Mouse (Mus musculus) adrenal gland, postnatal 4 days (tissue): ENCODE data around the gene Fam222b. TPM values are rescaled to one million over a fixed set of nuclear protein-coding genes. Genes with fewer than 3 reads are reported as not detected.
A peak's percentile ranks its signal among the peaks of the same experiment; 100 is the strongest.

Source experiments
- DNase-seq, 2 experiments: peaks; one replicate each; pipeline ENCODE4 v3.0.0; 2021 to 2022; ENCODE audit warnings: low spot score in 2 of 2, mixed read lengths in 2 of 2
- total RNA-seq, 2 experiments: library from RNA; stranded (reverse); gene quantifications; 2 replicates each; pipeline ENCODE4 v1.2.3; 2021

Fam222b gene
- total RNA-seq, 2 experiments from 2014 or later: 20.3 to 22.1 TPM

DNA sequence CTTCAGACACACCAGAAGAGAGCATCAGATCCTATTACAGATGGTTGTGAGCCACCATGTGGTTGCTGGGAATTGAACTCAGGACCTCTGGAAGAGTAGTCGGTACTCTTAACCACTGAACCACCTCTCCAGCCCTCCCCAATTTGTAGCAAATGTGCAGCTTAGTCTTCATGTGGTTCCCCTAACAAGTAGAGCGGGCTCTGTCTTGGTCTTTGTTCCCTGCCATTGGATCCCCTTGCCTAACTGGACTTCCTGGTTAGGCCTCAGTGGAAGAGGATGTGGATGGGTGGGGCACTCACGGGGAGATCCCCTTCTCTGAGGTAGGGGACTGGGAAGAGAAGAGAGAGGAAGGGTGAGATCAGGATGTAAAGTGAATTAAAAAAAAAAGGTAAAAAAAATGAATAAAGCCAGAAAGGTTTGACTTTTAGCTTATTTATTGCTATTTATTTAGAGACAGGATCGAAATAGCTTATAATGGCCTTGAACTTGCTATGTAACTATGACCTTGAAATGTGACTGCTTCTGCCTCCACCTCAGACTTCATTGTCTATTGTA, 7.5 kb upstream of the Fam222b start:
- no peak for DNase-seq

DNA sequence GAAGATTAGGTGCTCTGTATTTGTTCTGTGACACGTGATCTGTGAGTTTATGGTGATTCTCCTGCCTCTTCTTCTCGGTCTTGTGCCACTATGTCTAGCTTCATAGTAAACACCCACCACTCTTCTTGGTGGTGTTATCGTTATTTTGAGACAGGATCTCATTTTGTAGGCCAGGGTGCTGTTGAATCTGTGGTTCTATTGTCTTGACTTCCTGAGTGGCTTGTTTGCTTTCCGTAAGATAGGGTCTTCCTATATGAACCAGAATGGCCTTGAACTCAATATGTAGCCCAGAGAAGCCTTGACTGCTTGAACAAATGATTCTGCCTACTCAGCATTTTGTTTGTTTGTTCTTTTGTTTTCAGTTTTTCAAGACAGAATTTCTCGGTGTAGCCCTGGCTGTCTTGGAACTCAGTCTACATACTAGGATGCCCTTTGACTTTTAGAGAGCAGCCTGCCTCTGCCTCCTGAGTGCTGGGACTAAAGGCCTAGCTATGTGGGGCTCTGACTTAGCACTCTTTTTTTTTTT, 6.6 kb upstream of the Fam222b start:
- DNase-seq: no peak

DNA sequence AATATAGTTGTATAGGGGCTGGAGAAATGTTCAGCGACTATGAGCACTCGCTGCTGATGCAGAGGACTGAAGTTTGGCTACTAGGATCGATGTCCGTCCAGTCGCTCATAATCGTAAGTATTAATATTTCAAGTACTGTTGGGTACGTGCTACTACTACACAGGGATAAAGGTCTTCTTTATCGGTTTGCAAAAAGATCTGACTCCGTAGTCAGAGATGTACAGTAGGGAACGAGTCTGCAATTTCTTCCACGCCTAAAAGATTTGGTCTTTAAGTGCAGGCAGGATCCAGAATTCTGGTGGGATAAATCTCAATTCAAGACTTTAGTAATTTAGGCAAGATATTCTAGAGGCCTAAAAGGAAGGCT, 340 bp upstream of the Fam222b start:
- no peak for DNase-seq

DNA sequence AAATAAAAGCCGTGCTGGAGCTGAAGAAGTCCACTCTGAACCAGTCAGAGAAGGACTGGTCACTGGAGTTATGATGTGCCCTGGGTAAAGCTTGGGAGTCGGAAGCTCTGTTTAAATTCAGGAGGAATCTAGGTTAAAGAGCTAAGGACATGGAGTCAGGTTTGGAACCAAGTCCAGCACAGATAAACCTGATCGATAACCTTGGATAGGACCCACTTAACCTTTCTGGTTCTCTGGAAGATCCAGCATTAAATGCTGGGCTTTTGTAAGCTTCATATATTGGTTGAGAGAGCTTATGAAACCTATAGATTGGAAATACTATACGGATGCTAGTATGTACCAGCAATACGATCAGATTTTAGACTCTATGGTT, 670 bp downstream of the Fam222b start:
- DNase-seq: no peak

DNA sequence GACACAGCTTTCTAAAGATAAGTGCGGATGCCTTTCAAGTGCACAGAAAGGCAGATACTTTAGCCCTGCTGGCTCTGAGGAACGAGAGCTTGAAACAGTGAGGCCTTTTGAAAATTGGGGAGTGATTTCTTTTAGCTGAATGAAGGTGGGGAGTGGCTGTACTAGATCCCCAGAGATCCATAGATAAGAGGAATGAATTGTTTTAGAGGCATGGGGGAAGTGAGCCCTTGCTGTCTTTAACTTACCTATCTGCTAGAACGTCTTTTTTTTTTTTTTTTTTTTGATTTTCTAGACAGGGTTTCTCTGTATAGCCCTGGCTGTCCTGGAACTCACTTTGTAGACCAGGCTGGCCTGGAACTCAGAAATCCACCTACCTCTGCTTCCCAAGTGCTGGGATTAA, 2.6 kb downstream of the Fam222b start:
- no peak for DNase-seq

DNA sequence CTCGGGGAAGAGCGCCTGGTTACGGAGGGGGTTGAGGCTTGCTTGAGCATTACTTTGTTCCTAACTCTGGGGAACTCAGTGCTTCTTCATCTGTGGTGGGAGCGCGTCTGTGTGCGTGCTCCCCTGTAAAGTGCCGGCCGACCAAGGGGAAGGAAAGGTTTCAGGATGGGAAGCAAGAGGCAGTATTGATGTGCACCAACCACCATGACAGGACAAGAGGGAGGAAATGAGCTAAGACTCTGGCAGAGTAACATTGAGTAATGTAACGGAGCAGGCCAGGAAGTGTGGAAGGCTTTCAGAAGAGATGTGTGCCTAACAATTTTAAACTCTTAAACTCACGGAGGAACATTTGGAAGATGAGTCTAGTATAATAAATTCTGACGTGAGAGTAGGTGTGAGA, 6.3 kb downstream of the Fam222b start:
- no peak for DNase-seq

DNA sequence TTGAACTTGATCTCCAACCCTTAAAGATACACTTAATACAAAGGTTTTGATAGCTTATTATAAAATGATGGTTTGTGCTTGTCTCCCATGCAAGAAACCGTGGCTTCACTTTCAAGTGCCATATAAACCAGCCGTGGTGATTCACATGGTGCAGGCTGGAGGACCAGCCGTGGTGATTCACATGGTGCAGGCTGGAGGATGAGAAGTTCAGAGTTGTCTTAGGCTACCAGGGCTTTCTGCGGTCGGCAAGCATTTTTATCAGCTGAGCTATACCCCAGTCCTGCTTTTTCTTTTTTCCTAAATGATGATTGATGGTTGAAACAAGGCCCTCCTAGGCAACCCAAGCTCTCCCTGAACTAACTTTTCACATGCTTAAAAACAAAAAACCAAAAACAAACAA, 7.7 kb downstream of the Fam222b start:
- no peak for DNase-seq

DNA sequence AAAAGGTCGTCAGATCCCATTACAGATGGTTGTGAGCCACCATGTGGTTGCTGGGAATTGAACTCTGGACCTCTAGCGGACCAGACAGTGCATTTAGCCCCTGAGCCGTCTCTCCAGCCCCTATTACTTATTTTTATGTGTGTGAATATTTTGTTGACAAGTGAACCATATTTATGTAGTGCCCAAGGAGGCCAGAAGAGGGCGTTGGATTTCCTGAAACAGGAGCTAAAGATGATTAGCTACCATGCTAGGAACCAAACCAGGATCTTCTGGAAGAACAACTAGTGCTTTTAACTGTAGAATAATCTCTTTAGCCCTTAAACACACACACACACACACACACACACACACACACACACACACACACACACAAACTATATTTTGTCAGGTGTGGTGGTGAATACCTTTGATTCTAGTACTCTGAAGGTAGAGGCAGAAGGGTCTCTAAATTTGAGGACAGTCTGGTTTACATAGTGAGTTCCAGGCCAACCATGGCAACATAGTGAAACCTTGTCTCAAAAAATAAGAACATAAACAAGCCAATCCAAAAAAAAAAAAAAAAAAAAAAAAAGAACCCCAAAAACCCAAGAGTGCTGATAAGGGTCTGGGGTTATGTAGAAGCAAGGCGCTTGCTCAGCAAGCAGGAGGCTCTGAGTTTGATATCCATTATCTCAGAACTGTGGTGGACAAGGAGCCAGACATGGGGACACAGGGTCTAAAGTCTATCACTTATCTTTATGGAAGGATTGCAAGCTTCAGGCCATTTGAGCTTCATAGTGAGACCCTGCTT, 8.7 kb downstream of the Fam222b start:
- DNase-seq: no peak

DNA sequence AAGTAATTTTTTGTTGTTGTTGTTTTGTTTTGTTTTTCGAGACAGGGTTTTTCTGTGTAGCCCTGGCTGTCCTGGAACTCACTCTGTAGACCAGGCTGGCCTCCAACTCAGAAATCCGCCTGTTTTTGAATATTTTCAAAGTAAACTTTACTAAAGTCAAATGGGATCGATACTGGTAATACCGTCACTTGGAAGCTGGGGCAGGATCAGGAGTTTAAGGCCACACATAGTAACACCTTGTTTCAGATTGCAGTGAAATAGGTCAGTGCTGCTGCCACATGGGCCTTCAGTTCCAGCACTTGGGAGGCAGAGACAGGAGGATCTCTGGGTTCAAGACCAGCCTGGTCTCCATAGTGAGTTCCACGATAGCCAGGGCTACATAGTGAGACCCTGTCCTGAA, 10.0 kb downstream of the Fam222b start:
- DNase-seq: no peak

DNA sequence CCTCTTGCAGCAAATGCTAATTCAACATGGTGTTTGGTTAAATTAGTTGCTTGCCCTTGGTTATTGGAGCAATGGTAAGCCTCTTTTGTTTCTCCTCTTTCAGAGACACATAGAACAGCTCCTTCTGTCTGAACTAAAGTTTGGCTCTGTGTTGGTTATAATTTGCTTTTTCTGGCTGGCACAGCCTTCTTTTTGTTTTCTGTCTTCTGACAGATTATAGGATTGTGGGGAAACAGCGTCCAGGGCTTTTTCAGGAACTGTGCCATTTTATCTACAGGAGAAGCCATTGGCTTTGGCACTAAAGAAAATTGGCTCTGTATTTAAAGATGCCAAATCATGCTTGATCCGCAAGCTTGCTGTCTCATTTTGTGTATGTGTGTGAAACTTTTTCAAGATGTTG, 19.2 kb downstream of the Fam222b start:
- DNase-seq: no peak

DNA sequence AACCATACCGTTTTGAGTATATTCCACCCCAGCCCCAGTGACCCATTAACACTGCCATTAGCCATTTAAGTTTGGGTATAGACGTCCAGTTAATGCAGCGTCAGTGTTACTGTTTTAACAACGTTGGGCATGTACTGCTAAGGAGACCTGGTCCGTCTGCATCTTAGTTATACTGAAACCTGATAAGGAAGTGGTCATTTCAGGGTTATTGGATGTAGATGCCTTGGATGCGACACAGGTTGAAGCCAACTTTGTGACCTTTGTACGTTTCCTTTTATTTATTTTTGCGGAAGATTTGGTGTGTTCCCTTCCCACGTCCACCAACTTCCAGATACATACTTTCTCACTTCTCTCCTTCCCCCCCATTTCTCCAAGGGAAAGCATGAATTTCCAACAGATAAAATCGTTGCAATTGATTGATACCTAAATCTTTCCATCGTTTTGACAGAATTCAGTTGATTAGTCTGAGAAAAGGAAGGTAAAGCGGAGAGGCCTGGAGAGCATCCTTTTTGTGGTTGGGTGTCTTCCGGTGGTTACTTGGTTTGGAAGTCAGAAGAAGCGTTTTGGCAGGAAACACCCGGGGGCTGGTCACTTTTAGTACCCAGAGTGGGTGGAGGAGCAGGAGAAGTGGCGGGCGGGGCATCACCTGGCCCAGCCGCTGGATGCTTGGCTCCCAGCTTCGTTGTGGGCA, 20.4 kb downstream of the Fam222b start:
- DNase-seq: no peak

DNA sequence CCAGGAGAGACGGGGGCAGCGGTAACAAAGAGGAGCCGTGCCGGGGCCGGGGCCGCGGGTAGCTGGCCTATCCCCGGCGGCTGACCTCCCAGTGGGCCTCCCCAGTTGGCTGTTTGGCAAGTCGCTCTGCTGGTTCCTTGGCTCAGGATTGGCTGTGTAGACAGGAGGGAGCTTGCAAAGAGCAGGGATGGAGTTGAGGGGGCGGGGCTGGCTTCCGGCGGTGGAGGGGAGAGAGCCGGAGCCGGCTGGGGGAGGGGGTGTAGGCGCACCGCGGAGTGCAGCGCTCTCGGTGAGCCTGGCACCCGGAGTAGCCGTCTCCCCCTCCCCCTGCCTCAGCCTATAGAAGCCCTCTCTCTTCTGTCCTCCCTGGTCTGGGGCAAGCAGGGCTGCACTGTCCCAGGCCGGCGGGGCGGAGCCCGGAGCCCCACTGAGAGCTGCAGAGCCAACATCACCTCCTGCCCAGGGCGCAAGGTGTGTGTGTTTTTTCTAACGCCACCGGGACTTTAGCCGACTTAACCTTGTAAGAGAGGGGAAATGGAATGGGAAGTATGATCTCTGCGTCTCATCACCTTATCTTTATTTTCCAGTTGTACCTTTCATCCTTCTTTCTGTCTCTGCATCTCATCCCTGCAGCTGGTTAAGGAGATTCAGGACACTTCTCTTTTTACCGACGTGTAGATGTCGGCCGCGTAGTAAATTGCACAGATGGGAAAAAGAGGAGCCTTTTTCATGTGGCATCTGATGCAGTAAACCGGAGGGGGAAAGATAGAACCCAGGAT, 21.1 kb downstream of the Fam222b start:
- DNase-seq: peak; percentile 73 to 88

DNA sequence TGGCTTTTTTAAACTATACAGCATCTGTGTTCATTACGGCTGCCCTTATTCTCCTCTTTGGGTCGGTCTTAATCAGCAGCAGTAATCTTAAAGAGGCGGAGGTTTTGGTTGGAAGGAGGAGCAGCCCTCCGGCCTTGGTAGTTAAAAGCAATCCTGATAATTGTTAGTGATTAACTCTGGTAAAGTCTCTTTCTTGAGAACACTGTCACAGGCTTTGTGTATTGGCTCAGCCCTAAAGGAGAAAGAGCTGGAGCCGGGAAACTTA, 21.6 kb downstream of the Fam222b start:
- no peak for DNase-seq

DNA sequence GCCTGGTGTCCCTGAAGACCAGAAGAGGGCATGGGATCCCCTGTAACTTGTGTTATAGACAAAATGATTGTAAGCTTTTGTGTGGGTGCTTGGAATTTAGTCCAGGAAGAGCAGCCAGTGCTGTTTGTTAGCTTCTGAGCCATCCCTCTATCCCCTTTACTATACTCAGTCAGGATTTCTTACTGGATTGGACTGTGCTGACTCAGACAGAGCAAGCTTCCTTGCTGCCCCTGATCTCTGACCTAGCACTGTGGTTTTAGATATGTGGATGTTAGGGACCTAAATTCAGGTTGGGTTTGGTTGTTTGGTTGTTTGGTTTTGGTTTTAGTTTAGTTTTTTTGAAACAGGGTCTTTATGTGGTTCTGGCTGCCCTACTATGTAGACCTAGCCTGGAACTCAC, 24.0 kb downstream of the Fam222b start:
- no peak for DNase-seq

DNA sequence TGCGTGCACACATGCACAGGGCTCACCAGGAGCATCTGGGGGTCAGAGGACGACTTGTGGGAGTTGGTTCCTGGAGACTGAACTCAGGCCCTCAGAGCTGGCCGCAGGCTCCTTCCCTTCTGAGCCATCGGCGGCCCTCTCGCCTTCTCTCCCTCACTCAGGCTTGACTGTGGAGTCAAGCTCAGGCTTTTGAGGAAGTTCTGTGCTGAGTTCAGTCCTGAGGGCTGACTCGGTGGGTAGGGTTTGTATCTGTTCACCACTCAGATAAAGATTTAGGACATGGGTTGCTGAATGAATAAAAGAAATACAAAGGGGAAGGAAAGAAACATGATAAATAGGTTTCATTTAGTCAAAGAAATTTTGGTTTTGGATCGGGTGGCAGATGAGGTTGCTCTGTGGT, 25.4 kb downstream of the Fam222b start:
- no peak for DNase-seq

DNA sequence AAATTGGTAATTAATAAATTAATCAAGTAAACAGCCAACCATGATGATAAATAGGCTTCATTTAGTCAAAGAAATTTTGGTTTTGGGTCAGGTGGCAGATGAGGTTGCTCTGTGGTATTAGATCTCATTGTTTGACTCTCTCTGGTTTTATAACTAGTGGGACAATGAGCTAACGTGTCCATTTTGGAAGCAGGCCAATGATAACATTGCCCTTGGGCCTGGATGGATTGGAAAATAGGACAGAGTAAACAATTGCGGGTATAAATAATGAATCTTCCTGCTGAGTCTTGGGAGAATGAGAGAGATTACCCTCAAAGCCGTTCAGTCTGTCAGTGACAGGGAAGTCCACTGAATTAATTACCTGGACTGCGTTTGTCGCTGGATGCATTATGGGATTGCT, 26.7 kb downstream of the Fam222b start:
- no peak for DNase-seq

DNA sequence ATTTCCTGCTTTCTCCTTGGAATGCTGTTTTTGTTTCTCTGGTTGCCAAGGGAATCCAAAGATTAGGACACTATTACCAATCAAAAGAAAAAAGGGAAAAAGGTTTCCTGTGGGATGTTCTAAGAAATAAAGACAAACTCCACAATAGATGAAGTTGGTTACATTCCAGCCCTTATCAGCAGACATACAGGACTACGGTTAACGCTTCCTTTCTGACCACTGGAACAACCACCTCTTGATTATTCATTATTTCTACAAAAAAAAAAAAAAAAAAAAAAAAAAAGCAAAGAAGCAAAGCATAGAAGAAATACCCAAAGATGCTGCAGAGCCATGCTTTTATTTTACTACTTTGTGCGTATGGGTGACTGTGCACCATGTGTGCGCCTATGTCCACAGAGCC, 28.4 kb downstream of the Fam222b start:
- DNase-seq: no peak

DNA sequence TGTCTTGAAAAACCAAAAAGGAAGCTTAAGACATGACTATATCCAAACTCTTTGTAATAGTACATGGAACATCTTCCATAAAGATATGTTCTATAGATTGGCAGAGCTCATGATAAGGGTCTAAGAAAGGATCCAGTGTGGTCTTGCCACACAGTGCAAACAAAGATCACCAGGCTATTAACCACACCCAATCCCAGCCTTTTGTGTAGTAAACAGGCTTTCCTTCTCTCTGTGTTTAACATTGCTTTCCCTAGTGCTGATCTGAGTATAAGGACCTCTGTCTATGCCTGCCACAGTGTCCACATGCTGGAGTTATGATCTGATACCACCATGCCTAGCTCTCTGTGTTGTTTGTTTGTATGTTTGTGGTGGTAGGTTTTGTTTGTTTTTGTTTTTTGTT, 29.3 kb downstream of the Fam222b start:
- no peak for DNase-seq

DNA sequence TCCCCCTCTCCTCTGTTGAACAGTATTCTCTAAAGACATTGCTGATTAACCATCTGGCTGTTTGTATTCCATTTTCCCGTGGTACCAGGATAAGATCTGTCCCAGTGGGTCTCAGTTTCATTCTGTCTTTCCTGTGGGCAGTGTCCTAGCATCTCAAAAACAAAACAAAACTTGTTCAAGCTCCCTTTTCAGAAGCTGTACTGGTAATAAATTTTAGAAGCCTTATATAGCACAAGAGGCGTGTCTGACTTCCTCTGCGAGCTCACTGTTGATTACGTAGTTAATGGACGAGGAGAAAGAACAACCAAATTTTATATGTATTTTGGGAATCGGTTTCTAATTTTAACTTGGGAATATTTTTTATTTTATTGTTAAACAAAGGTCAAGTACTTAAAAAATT, 31.2 kb downstream of the Fam222b start:
- no peak for DNase-seq

DNA sequence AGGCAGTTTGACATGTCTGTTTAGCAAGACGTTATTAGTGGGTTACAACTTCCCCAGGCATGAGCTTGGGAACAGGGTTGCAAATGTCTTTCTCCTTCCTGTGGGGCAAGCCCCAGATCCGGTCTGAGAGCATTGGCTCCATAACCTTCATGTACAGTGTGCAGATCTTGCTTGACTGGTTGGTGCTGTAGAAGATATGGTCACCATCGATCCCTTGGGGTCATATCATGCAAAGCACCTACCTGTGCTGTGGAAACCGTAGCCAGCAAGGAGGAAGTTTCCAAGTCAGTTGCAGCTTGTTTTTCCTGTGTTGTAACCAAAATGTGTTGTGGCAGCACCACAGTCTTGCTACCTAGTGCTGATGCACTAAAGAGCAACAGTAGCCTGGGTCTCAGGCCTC, 32.3 kb downstream of the Fam222b start:
- DNase-seq: no peak

DNA sequence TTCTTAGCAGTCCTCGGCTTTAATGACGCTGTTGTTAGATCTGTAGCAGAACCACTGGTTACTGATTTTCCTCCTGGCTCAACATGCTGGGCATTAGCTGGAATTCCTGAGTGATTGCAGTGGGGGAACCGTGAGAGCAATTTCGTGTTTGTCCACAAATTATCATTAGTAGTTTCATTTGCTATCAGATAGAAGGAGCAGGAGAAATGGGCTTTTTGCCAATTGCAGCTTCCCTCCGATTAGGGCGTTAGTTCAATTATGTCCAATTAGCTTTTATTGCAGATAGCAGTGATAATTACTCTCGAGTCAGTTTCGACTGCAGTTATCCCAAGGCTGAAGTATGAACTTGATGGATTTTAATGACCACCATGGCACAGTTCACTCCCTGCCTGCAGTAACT, 35.0 kb downstream of the Fam222b start:
- no peak for DNase-seq

DNA sequence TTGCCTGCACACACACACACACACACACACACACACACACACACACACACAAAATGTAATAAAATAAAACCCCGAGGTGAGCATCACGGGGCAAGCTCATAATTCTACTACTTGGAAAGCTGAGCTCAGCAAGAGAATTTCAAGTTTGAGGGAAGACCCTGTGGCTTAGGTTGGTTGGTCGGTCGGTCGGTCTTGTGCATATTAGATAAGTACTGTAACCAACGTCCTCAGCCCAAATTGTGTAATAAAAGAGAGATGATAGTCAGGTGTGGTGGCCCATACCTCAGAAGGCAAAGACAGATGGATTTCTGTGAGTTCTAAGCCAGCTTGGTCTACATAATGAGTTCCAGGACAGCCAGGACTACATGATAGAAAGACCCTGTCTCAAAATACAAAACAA, 39.5 kb downstream of the Fam222b start:
- no peak for DNase-seq
